Mouse (Mus musculus): ENCODE measurements around the gene Timm8a2. TPM values are rescaled to one million over a fixed set of nuclear protein-coding genes. Genes with fewer than 3 reads are reported as not detected.

Timm8a2 gene
- polyA plus RNA-seq (2012; rRNA removed): 0.18 and 0.22 TPM in 2 replicates

- no peak for TF ChIP-seq CTCF (IDR thresholded peaks at IDR 0.05; ENCODE audit: borderline replicate concordance, extremely low read depth, insufficient read depth, insufficient read length)
- no peak for TF ChIP-seq POLR2A (IDR thresholded peaks at IDR 0.05; ENCODE audit: borderline replicate concordance, extremely low read depth, insufficient read depth, insufficient read length, poor library complexity, severe bottlenecking)
- DNase-seq (ENCODE audit: low read depth): no peak
These were observed at the start of gene Timm8a2 for GRCm38 (mm10) chr14:122034451-122034850. Gene Timm8a2 (plus strand): TSS chr14:122034674.

- DNase-seq (ENCODE audit: low read depth): no peak
- TF ChIP-seq POLR2A (IDR thresholded peaks at IDR 0.05; ENCODE audit: borderline replicate concordance, extremely low read depth, insufficient read depth, insufficient read length, poor library complexity, severe bottlenecking): no peak
- no peak for TF ChIP-seq CTCF (IDR thresholded peaks at IDR 0.05; ENCODE audit: borderline replicate concordance, extremely low read depth, insufficient read depth, insufficient read length)
These were observed 49.0 kb upstream of the Timm8a2 start for GRCm38 (mm10) chr14:121985477-121985876.

GRCm38 (mm10) chr14:121986028-121986427, 48.4 kb upstream of the Timm8a2 start:
- no peak for TF ChIP-seq POLR2A (IDR thresholded peaks at IDR 0.05; ENCODE audit: borderline replicate concordance, extremely low read depth, insufficient read depth, insufficient read length, poor library complexity, severe bottlenecking)
- TF ChIP-seq CTCF (IDR thresholded peaks at IDR 0.05; ENCODE audit: borderline replicate concordance, extremely low read depth, insufficient read depth, insufficient read length): no peak
- DNase-seq (ENCODE audit: low read depth): no peak

GRCm38 (mm10) chr14:121987287-121987686, 47.2 kb upstream of the Timm8a2 start:
- no peak for DNase-seq (ENCODE audit: low read depth)
- no peak for TF ChIP-seq POLR2A (IDR thresholded peaks at IDR 0.05; ENCODE audit: borderline replicate concordance, extremely low read depth, insufficient read depth, insufficient read length, poor library complexity, severe bottlenecking)
- TF ChIP-seq CTCF (IDR thresholded peaks at IDR 0.05; ENCODE audit: borderline replicate concordance, extremely low read depth, insufficient read depth, insufficient read length): no peak

GRCm38 (mm10) chr14:121987691-121988090, 46.8 kb upstream of the Timm8a2 start:
- no peak for TF ChIP-seq POLR2A (IDR thresholded peaks at IDR 0.05; ENCODE audit: borderline replicate concordance, extremely low read depth, insufficient read depth, insufficient read length, poor library complexity, severe bottlenecking)

DNA sequence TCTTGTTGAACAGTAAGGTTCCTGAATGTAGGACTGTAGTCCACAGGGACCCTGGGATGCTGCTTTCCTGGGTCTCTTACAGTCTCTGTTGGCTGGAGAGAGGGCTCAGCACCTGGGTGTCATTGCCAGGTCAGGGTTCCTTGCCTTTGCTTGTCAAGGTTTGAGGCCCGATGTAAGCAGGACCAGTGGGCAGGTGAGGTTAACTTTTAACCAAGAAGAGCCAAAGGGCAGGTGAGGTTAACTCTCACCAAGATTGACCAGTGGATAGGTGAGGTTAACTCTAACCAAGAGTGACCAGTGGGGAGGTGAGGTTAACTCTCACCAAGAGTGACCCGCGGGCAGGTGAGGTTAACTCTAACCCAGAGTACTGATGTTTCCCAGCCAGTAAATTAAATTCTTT, 45.1 kb upstream of the Timm8a2 start:
- no peak for TF ChIP-seq CTCF (IDR thresholded peaks at IDR 0.05; ENCODE audit: borderline replicate concordance, extremely low read depth, insufficient read depth, insufficient read length)
- no peak for TF ChIP-seq POLR2A (IDR thresholded peaks at IDR 0.05; ENCODE audit: borderline replicate concordance, extremely low read depth, insufficient read depth, insufficient read length, poor library complexity, severe bottlenecking)
- no peak for DNase-seq (ENCODE audit: low read depth)

More at GRCm38 (mm10) chr14:121987691-121988090, 46.8 kb upstream of the Timm8a2 start:
- DNase-seq (ENCODE audit: low read depth): no peak

DNA sequence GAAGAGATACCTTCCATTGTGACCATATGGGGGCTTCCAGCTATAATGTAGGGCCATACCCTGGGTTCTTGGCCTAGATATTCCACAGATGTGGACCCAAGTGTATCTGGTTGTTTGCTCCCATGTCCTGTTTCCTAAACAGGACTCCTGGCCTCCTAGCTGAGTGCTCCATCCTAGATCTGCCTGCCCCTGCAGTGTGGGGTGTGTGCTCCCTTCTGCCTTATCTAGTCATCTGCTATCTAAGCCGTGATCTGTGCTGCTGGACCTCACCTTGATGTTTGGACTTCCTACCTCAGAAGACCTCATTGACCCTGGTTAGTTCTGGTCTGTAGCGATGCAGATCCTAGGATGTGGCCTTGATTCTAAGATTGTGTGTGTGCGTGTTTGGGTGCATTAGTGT, 44.6 kb upstream of the Timm8a2 start:
- no peak for DNase-seq (ENCODE audit: low read depth)
- TF ChIP-seq POLR2A (IDR thresholded peaks at IDR 0.05; ENCODE audit: borderline replicate concordance, extremely low read depth, insufficient read depth, insufficient read length, poor library complexity, severe bottlenecking) (no peak), CTCF (IDR thresholded peaks at IDR 0.05; ENCODE audit: borderline replicate concordance, extremely low read depth, insufficient read depth, insufficient read length) (no peak)

GRCm38 (mm10) chr14:121990897-121991296, 43.6 kb upstream of the Timm8a2 start:
- no peak for DNase-seq (ENCODE audit: low read depth)
- TF ChIP-seq POLR2A (IDR thresholded peaks at IDR 0.05; ENCODE audit: borderline replicate concordance, extremely low read depth, insufficient read depth, insufficient read length, poor library complexity, severe bottlenecking): no peak
- TF ChIP-seq CTCF (IDR thresholded peaks at IDR 0.05; ENCODE audit: borderline replicate concordance, extremely low read depth, insufficient read depth, insufficient read length): no peak

DNA sequence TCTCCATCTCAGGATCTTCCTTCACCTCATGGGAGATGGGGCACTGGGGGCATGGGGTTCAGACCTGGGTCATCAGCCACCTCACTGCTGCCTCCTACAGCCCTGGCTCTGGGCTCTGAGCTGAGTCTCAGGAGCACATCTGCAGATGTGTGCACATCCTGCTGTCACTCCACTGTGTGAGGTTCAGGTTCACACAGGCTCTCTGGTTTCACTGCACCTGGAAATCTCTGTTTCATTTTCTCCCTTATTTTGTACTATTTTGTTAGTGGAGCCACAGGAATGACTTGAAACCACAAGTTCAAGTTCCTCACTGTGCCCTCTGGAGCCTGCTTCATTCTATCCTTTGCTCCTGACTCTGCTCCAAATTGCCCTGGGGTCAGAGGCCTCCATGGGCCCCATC, 42.6 kb upstream of the Timm8a2 start:
- no peak for TF ChIP-seq CTCF (IDR thresholded peaks at IDR 0.05; ENCODE audit: borderline replicate concordance, extremely low read depth, insufficient read depth, insufficient read length)
- no peak for TF ChIP-seq POLR2A (IDR thresholded peaks at IDR 0.05; ENCODE audit: borderline replicate concordance, extremely low read depth, insufficient read depth, insufficient read length, poor library complexity, severe bottlenecking)
- no peak for DNase-seq (ENCODE audit: low read depth)

- TF ChIP-seq CTCF (IDR thresholded peaks at IDR 0.05; ENCODE audit: borderline replicate concordance, extremely low read depth, insufficient read depth, insufficient read length) (no peak), POLR2A (IDR thresholded peaks at IDR 0.05; ENCODE audit: borderline replicate concordance, extremely low read depth, insufficient read depth, insufficient read length, poor library complexity, severe bottlenecking) (no peak)
- no peak for DNase-seq (ENCODE audit: low read depth)
These were observed 41.8 kb upstream of the Timm8a2 start for GRCm38 (mm10) chr14:121992395-121993280.

- no peak for DNase-seq (ENCODE audit: low read depth)
- TF ChIP-seq CTCF (IDR thresholded peaks at IDR 0.05; ENCODE audit: borderline replicate concordance, extremely low read depth, insufficient read depth, insufficient read length) (no peak), POLR2A (IDR thresholded peaks at IDR 0.05; ENCODE audit: borderline replicate concordance, extremely low read depth, insufficient read depth, insufficient read length, poor library complexity, severe bottlenecking) (no peak)
These were observed 40.9 kb upstream of the Timm8a2 start for GRCm38 (mm10) chr14:121993616-121994015.

DNA sequence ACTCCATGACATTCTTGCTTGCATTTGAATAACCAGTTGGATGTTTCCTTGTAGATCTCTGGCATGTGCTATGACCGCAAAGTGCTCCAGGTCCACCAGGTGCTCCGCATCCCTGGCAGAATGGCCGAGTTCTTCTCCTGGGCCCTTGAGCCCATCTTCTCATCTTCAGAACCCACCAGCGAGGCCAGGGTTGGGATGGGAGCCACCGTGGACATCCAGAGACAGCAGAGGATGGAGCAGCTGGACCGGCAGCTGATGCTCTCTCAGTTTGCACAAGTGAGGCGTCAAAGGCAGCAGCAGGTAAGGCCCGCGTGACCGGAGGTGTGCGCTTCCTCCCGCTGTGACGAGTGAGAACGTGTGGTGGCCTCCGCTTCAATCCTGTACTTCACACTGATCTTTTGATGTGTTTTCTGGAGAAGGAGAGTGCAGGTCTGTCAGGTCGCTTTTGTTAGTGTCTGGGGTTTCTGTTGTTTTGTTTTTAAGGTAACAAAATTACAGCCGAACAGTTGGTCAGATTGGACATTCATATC, 40.2 kb upstream of the Timm8a2 start:
- DNase-seq (ENCODE audit: low read depth): no peak
- TF ChIP-seq CTCF (IDR thresholded peaks at IDR 0.05; ENCODE audit: borderline replicate concordance, extremely low read depth, insufficient read depth, insufficient read length): no peak
- TF ChIP-seq POLR2A (IDR thresholded peaks at IDR 0.05; ENCODE audit: borderline replicate concordance, extremely low read depth, insufficient read depth, insufficient read length, poor library complexity, severe bottlenecking): no peak

Measured in brain, embryonic 14.5 days (tissue).